Mouse (Mus musculus): ENCODE measurements around the gene Fam118b. TPM values are rescaled to one million over a fixed set of nuclear protein-coding genes. Genes with fewer than 3 reads are reported as not detected.
A peak's percentile ranks its signal among the peaks of the same experiment; 100 is the strongest.

Fam118b gene
- 9.8 and 11.4 TPM in 2 replicates for polyA plus RNA-seq (2012; rRNA removed)

- H3K27ac ChIP-seq (ENCODE audit: insufficient read depth, low read depth, low read length): 0 out of 2 replicates have a peak within 1 kb of the TSS, but pooled peaks have one; percentile 29
- TF ChIP-seq CTCF (conservative IDR thresholded peaks at IDR 0.05; ENCODE audit: insufficient read depth, insufficient read length, low read depth, low read length) (no peak), POLR2A (IDR thresholded peaks at IDR 0.05; ENCODE audit: low read depth, low read length) (peak; percentile 94)
- no peaks in the 10 kb centered on the region for H3K27me3 ChIP-seq (replicated peaks; ENCODE audit: control insufficient read depth, insufficient read depth, low read length)
- WGBS: under 1% methylated on average over 61 of the region's 62 CpGs
- DNase-seq: peak; percentile 94
- H3K4me3 ChIP-seq (ENCODE audit: insufficient read depth, low read depth, low read length): peak within 1 kb of the TSS; percentile 72
- H3K36me3 ChIP-seq (ENCODE audit: control insufficient read depth, insufficient read depth, low read length): no peaks in the 10 kb centered on the region
- H3K4me1 ChIP-seq (ENCODE audit: control insufficient read depth, insufficient read depth, low read length): peaks cover 5% of the 10 kb centered on the region; the same call in 1 of the 2 replicates
Measured at GRCm38 (mm10) chr9:35267146-35267975, at the start of gene Fam118b, which contains the start of gene Rpusd4. TSS of gene Fam118b (minus strand) at chr9:35267805. TSS of gene Rpusd4 (plus strand) at chr9:35267865.

- 68% methylated on average over 3 of the region's 3 CpGs for WGBS
- peak; percentile 21 for DNase-seq
- H3K4me1 ChIP-seq (ENCODE audit: control insufficient read depth, insufficient read depth, low read length): peaks cover 4% of the 10 kb centered on the region; the same call in 1 of the 2 replicates
Measured at GRCm38 (mm10) chr9:35316771-35317211, 49.2 kb upstream of the Fam118b start.

GRCm38 (mm10) chr9:35314254-35314653, 46.6 kb upstream of the Fam118b start:
- Histone ChIP-seq H3K27me3 (replicated peaks; ENCODE audit: control insufficient read depth, insufficient read depth, low read length) (no peaks in the 10 kb centered on the region), H3K4me3 (ENCODE audit: insufficient read depth, low read depth, low read length) (no peak overlapping the region), H3K27ac (ENCODE audit: insufficient read depth, low read depth, low read length) (no peak overlapping the region), H3K36me3 (ENCODE audit: control insufficient read depth, insufficient read depth, low read length) (no peaks in the 10 kb centered on the region), H3K4me1 (ENCODE audit: control insufficient read depth, insufficient read depth, low read length) (no peaks in the 10 kb centered on the region; the same call in 1 of the 2 replicates)
- DNase-seq: no peak
- TF ChIP-seq CTCF (conservative IDR thresholded peaks at IDR 0.05; ENCODE audit: insufficient read depth, insufficient read length, low read depth, low read length) (no peak), POLR2A (IDR thresholded peaks at IDR 0.05; ENCODE audit: low read depth, low read length) (no peak)
- 67% methylated on average over 1 of the region's 1 CpGs for WGBS

More at GRCm38 (mm10) chr9:35316771-35317211, 49.2 kb upstream of the Fam118b start:
- TF ChIP-seq CTCF (conservative IDR thresholded peaks at IDR 0.05; ENCODE audit: insufficient read depth, insufficient read length, low read depth, low read length): no peak
- no peak for TF ChIP-seq POLR2A (IDR thresholded peaks at IDR 0.05; ENCODE audit: low read depth, low read length)
- no peaks in the 10 kb centered on the region for H3K36me3 ChIP-seq (ENCODE audit: control insufficient read depth, insufficient read depth, low read length)
- H3K4me3 ChIP-seq (ENCODE audit: insufficient read depth, low read depth, low read length): no peak overlapping the region
- H3K27ac ChIP-seq (ENCODE audit: insufficient read depth, low read depth, low read length): no peak overlapping the region
- no peaks in the 10 kb centered on the region for H3K27me3 ChIP-seq (replicated peaks; ENCODE audit: control insufficient read depth, insufficient read depth, low read length)

GRCm38 (mm10) chr9:35313601-35314000, 46.0 kb upstream of the Fam118b start:
- TF ChIP-seq POLR2A (IDR thresholded peaks at IDR 0.05; ENCODE audit: low read depth, low read length) (no peak), CTCF (conservative IDR thresholded peaks at IDR 0.05; ENCODE audit: insufficient read depth, insufficient read length, low read depth, low read length) (no peak)
- no peaks in the 10 kb centered on the region for H3K36me3 ChIP-seq (ENCODE audit: control insufficient read depth, insufficient read depth, low read length)
- no peak overlapping the region for H3K27ac ChIP-seq (ENCODE audit: insufficient read depth, low read depth, low read length)
- no peak overlapping the region for H3K4me3 ChIP-seq (ENCODE audit: insufficient read depth, low read depth, low read length)
- H3K27me3 ChIP-seq (replicated peaks; ENCODE audit: control insufficient read depth, insufficient read depth, low read length): no peaks in the 10 kb centered on the region
- no peak for DNase-seq
- no peaks in the 10 kb centered on the region; the same call in 1 of the 2 replicates for H3K4me1 ChIP-seq (ENCODE audit: control insufficient read depth, insufficient read depth, low read length)
- WGBS: 50% methylated on average over 4 of the region's 4 CpGs

GRCm38 (mm10) chr9:35312516-35312915, 44.9 kb upstream of the Fam118b start:
- TF ChIP-seq POLR2A (IDR thresholded peaks at IDR 0.05; ENCODE audit: low read depth, low read length) (no peak), CTCF (conservative IDR thresholded peaks at IDR 0.05; ENCODE audit: insufficient read depth, insufficient read length, low read depth, low read length) (no peak)
- WGBS: 73% methylated on average over 3 of the region's 3 CpGs
- Histone ChIP-seq H3K4me1 (ENCODE audit: control insufficient read depth, insufficient read depth, low read length) (no peaks in the 10 kb centered on the region), H3K27me3 (replicated peaks; ENCODE audit: control insufficient read depth, insufficient read depth, low read length) (no peaks in the 10 kb centered on the region), H3K4me3 (ENCODE audit: insufficient read depth, low read depth, low read length) (no peak overlapping the region), H3K36me3 (ENCODE audit: control insufficient read depth, insufficient read depth, low read length) (no peaks in the 10 kb centered on the region), H3K27ac (ENCODE audit: insufficient read depth, low read depth, low read length) (no peak overlapping the region)
- peak; percentile 17 for DNase-seq

- 68% methylated on average over 6 of the region's 6 CpGs for WGBS
- Histone ChIP-seq H3K36me3 (ENCODE audit: control insufficient read depth, insufficient read depth, low read length) (no peaks in the 10 kb centered on the region), H3K4me1 (ENCODE audit: control insufficient read depth, insufficient read depth, low read length) (no peaks in the 10 kb centered on the region), H3K27me3 (replicated peaks; ENCODE audit: control insufficient read depth, insufficient read depth, low read length) (no peaks in the 10 kb centered on the region), H3K27ac (ENCODE audit: insufficient read depth, low read depth, low read length) (no peak overlapping the region), H3K4me3 (ENCODE audit: insufficient read depth, low read depth, low read length) (no peak overlapping the region)
- no peak for DNase-seq
- TF ChIP-seq CTCF (conservative IDR thresholded peaks at IDR 0.05; ENCODE audit: insufficient read depth, insufficient read length, low read depth, low read length) (no peak), POLR2A (IDR thresholded peaks at IDR 0.05; ENCODE audit: low read depth, low read length) (no peak)
Measured at GRCm38 (mm10) chr9:35310377-35310776, 42.8 kb upstream of the Fam118b start.

GRCm38 (mm10) chr9:35307461-35307860, 39.9 kb upstream of the Fam118b start:
- TF ChIP-seq CTCF (conservative IDR thresholded peaks at IDR 0.05; ENCODE audit: insufficient read depth, insufficient read length, low read depth, low read length) (no peak), POLR2A (IDR thresholded peaks at IDR 0.05; ENCODE audit: low read depth, low read length) (no peak)
- no peak overlapping the region for H3K27ac ChIP-seq (ENCODE audit: insufficient read depth, low read depth, low read length)

More at GRCm38 (mm10) chr9:35307461-35307860, 39.9 kb upstream of the Fam118b start:
- WGBS: 83% methylated on average over 7 of the region's 7 CpGs
- no peak for DNase-seq
- Histone ChIP-seq H3K4me1 (ENCODE audit: control insufficient read depth, insufficient read depth, low read length) (no peaks in the 10 kb centered on the region), H3K27me3 (replicated peaks; ENCODE audit: control insufficient read depth, insufficient read depth, low read length) (no peaks in the 10 kb centered on the region), H3K36me3 (ENCODE audit: control insufficient read depth, insufficient read depth, low read length) (no peaks in the 10 kb centered on the region), H3K4me3 (ENCODE audit: insufficient read depth, low read depth, low read length) (no peak overlapping the region)
